Mouse (Mus musculus): Measurements from ENCODE around the gene Hira. TPM values are rescaled to one million over a fixed set of nuclear protein-coding genes. Genes with fewer than 3 reads are reported as not detected.
"Not testable (repeated sequence)": the region's sequence is repeated elsewhere in the genome, so short reads cannot be mapped to it uniquely, and the experiment has no call there.

Gene Hira
- 10 to 100 TPM; 98.0 to 99.4 TPM for total RNA-seq (2021)
- long read RNA-seq, partial matches to known transcripts = 2 of 2 reads
- long read RNA-seq, other reads (novel, unspliced or antisense) = 0 of 2 reads

DNA sequence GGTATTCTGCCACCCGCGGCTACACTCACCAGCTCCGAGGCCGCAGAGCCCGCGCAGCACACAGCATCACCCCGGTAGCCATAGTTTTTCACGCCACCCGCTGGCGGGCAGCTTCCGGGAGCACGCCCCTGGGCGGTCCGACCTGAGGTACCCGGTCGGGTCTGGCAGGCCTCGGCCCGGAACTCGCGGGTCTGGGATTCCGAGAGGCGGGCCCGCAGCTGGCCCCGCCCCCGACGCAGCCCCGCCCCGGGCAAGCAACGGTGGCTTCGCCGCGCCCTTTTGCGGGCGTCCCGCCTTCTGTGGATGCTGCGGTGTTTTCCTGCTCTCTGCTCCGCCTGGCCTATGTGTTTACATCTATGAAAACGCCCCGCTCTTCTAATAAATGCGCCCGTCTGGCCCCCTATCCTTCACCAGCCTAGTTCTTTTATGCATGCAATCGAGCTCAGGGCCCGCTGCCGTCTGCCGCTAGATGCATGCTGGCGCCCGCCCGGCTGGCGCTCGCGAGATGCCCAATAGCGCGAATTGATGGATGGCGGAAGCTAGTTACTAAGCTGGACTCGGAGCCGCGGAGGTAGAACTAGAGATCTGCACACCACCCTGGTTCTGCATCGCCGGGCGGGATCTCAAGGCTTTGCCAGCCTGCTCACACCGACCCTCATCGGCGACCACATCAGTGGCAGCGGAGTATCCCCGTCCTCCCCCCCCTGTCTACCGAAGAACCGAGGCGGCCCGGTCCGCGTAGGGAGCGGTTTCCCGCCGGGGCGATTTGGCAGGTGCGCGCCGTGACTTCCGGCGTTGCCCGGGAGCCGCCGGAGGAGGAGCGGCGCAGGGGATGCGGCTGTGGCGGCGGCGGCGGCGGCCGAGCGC is at the start of gene Hira, which contains the start of gene Mrpl40:
Hira (plus strand) TSS at position 596 of the 867 bp plus-strand sequence.
Mrpl40 (minus strand) TSS at position 421 of the 867 bp plus-strand sequence.
- DNase-seq (ENCODE audit: low spot score in 2 of 2) = peak; percentile 90 to 95

DNA sequence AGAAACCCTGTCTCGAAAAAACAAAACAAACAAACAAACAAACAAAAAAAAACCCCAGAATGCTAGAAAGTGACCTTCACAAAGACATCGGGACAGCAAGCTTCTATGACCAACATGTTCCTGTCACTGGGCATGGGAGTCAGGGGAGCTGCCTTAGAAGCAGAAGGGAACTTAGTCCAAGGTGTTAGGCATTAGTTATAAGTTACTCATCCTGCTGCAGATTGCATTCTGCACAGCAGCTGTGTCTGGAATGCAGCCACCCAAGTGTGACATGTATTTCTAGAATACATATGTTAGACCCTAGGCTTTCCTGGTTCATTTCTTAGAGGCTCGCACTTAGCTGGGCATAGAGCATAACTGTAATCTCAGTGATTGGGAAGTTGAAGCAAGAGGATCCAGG is 48.2 kb upstream of the Hira start:
- DNase-seq (ENCODE audit: low spot score in 2 of 2) = no peak

DNA sequence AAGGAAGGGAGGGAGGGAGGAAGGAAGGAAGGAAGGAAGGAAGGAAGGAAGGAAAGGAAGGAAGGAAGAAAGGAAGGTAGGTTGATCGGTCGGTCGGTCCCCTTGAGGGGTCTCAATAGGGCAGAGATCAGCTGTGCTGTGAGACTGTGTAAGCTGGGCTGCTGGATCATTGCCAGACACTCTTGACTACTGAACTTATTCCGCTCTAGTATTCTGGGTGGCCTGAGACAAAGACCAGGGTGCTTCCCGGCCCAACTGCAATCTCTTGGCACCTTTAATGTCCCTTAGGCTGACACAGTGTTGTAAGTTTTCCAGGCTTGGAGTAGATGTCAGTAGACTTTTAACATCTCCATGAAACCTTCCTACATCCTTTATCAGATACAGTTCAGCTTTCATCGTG is 47.7 kb upstream of the Hira start:
- DNase-seq (ENCODE audit: low spot score in 2 of 2) = no peak

DNA sequence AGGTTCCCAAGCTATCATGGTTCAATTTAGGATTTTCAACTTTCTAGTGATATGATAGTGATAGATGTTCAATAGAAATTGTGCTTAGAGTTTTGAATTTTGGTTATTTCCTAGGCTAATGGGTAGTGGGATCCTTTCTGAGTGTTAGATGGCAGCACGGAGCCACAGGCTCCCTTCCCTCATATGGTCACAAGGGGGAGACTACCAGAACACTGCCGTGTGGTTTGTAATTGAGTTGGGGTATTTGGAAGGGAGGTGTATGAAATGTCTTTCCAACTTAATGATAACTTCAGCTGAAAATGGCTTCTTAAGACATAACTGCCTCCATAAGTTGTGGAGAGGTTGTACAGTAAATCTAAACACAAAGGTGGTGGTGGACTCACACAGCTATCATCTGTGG is 43.4 kb upstream of the Hira start:
- DNase-seq (ENCODE audit: low spot score in 2 of 2) = no peak

- no peak for DNase-seq (ENCODE audit: low spot score in 2 of 2)
Observed at GRCm38 (mm10) chr16:18836073-18836467, 40.8 kb upstream of the Hira start.

- peak; percentile 93 to 94 for DNase-seq (ENCODE audit: low spot score in 2 of 2)
Observed at GRCm38 (mm10) chr16:18836468-18837208, 40.2 kb upstream of the Hira start, which contains the start of the genes 2510002D24Rik and Gm28539. Gene 2510002D24Rik (plus strand): TSS chr16:18836578. Gene Gm28539 (plus strand): TSS chr16:18836584.

DNA sequence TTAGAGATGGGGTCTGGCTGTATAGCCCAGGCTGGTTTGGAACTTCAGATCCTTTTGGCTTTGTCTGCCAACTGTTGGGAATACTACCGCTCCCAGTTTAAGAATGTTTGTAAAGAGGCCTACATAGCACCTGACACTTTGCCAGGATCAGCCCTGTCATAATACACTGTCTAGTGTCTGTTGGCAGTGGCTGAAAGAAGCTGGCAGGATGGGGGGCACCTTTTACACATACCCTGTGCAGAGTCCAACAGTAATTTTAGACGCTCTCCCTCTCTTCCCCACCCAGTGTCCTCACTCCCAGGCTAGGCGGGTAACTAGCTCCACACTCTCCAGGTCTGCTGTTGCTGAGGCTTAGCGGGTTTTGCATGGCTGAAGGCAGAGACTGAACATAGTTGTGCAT is 38.5 kb upstream of the Hira start:
- DNase-seq (ENCODE audit: low spot score in 2 of 2) = no peak

DNA sequence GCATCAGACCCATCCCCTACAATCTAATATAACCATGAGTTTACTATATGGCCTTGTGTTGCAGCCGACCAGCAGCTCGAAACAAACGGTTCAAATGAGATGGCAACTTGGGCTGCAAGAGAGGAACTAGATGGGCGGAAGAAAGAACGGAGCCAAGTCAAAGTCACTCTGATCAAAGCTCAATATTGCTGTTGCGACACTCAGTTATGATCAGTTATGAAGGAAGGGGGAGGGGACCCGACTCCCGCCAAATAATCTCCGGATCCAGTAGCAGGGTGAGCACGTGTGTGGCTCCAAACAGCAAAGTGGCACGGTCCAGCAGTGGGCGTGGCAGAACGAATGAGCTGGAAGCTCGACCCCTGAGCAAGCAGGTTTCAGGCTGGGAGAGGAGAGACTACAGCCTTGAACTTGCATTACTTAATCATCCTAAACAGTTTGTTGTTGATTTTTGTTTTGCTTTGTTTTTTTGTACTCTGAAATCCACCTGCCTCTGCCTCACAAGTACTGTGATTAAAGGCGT is 30.5 kb upstream of the Hira start:
- no peak for DNase-seq (ENCODE audit: low spot score in 2 of 2)

GRCm38 (mm10) chr16:18849521-18850190 is 27.2 kb upstream of the Hira start:
- DNase-seq (ENCODE audit: low spot score in 2 of 2) = not testable (repeated sequence)

- DNase-seq (ENCODE audit: low spot score in 2 of 2) = peak in 1 of 2 experiments; percentile 29
Observed at GRCm38 (mm10) chr16:18858551-18858950, 18.3 kb upstream of the Hira start.

GRCm38 (mm10) chr16:18860186-18860585 is 16.7 kb upstream of the Hira start:
- no peak for DNase-seq (ENCODE audit: low spot score in 2 of 2)

DNA sequence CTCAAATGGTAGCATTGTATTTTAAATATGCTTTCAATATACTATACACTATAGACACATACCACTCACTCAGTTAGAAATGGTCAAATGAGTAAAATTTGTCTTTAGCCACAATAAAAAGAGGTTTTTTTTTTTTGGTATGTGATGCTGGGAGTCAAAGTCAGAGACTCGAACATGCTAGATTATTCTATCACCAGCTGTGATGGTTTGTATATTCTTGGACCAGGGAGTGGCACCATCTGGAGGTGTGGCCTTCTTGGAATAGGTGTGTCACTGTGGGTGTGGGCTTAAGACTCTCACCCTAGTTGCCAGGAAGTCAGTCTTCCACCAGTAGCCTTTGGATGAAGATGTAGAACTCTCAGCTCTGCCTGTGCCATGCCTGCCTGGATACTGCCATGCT is 6.3 kb upstream of the Hira start:
- DNase-seq (ENCODE audit: low spot score in 2 of 2) = not testable (repeated sequence)

DNA sequence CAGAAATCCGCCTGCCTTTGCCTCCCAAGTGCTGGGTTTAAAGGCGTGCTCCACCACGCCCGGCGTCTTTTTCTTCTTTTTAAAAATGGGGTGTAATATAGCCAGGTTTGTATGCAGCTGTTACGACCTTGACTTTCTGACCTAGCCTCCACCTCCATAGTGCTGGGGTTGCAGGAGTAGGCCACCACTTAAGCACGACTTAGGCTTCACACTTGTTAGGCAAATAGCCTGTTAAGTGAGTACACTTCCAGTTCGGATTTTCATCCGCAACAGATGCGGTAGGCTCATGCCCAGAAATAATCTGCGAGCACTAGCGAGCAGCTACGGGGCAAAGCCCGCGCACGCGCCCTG is 771 bp upstream of the Hira start:
- DNase-seq (ENCODE audit: low spot score in 2 of 2) = no peak

GRCm38 (mm10) chr16:18877386-18878090 is 701 bp downstream of the Hira start:
- peak; percentile 60 to 69 for DNase-seq (ENCODE audit: low spot score in 2 of 2)

DNA sequence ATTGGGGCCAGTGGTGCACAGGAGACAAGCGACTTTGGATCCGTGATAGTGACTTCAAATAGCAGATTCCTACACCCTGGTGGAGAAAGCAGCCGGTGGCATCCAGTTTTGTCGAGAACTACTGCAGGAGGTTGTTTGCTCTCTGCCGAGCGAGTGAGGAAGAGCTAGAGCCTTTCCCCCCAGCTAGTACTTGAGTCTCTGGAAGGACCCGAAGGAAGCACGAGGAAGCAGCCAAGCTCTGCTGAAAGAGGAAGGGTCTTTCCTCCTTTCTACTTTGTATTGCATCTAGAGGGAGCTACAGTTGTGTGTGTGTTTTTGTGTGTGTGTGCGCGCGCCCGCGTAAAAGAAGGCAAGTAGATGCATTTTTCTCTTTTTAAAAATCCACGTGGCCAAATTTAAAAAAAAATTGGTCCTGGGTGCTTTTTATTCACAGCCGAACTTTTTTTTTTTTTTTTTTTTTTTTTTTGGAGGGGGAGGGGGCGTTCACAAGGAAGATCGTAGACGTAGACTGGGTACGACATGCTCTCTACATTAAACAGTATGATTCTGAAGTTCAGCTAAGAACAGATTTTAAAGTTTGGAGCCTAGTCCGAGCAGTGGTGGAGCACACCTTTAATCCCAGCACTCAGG is 1.4 kb downstream of the Hira start:
- no peak for DNase-seq (ENCODE audit: low spot score in 2 of 2)

DNA sequence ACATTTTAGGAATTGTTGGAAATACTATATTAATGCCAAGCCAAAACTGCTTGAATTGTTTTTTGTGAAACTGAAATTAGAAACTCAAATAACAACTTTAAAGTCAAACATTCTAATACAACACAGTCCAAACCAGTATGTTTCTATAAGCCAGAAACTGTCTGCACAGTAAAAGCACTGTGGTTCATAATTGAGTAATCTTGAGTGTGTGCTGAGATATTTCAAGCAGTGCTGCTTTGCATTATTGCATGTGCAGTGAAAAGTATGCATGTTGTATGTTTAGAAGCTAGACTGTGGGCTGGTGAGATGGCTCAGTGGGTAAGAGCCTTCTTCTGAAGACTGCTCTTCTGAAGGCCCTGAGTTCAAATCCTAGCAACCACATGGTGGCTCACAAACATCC is 7.2 kb downstream of the Hira start:
- no peak for DNase-seq (ENCODE audit: low spot score in 2 of 2)

DNA sequence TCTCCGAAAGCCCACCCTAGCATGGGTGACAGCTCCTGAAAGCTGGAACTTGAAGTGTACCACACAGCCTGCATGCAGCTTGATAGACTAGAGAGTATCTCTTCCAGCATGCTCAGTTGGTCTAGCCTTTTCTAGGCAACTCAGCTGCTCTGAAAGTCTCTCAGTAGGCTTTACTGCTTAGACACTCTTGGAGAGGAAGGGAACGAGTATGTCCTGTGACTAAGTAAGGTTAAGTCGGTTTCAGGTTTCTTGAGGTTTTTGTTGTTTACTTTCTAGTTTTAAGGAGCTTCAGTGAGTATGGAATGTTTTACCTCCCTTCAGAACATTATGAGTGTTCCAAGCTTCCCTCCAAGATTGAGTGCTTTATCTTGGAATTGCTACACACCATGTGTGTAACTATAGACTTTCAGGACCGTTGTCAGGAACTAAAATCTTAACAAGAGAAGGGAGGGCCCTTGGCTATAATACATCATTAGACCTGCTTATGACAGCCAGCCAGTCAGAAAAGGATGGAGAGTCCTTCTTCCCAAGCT is 17.1 kb downstream of the Hira start:
- DNase-seq (ENCODE audit: low spot score in 2 of 2) = no peak

- DNase-seq (ENCODE audit: low spot score in 2 of 2) = no peak
Observed at GRCm38 (mm10) chr16:18895249-18895648, 18.4 kb downstream of the Hira start.

DNA sequence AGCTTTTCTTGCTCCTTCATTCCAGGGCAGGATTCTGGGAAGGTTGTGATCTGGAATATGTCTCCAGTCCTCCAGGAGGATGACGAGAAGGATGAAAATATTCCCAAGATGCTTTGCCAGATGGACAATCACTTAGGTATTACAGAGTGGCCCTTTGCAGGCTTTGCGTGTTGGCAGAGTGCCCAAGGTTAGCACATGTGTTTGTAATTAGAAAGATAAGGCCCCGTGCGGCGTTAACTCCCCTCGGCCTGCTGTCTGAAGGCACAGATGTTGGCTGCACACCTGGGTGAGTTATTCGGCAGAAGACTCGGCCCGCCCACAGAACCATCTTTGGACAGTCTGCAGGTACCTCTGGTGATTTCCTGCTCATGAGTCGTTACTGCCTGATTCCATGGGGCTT is 19.6 kb downstream of the Hira start:
- no peak for DNase-seq (ENCODE audit: low spot score in 2 of 2)

GRCm38 (mm10) chr16:18905648-18906047 is 28.8 kb downstream of the Hira start:
- no peak for DNase-seq (ENCODE audit: low spot score in 2 of 2)

All from layer of hippocampus, postnatal 10 days (tissue).